Mouse (Mus musculus): ENCODE data around the gene Mink1. TPM values are rescaled to one million over a fixed set of nuclear protein-coding genes. Genes with fewer than 3 reads are reported as not detected.

Mink1 gene
- polyA plus RNA-seq, 1 experiment from 2014 or later = 51.1 TPM

- Histone ChIP-seq H3K79me2 (ENCODE audit: inconsistent target) (peaks cover 56% of the 10 kb centered on the region), H3K36me3 (ENCODE audit: inconsistent target) (peaks cover 24% of the 10 kb centered on the region; the same call in 1 of the 2 replicates), H3K4me3 (ENCODE audit: inconsistent target) (peak overlapping the region; percentile 79), H3K27ac (peak overlapping the region; percentile 96)
- under 1% methylated on average over 51 of the region's 63 CpGs for WGBS (ENCODE audit: missing documents)
These were observed 90.9 kb downstream of the Mink1 start for GRCm38 (mm10) chr11:70653345-70654197.

GRCm38 (mm10) chr11:70654198-70654922 lies 91.7 kb downstream of the Mink1 start, which contains the start of gene Pfn1:
TSS of gene Pfn1 (minus strand) at chr11:70654644.
- WGBS (ENCODE audit: missing documents) = under 1% methylated on average over 57 of the region's 61 CpGs
- Histone ChIP-seq H3K36me3 (ENCODE audit: inconsistent target) (peaks cover 19% of the 10 kb centered on the region; the same call in 1 of the 2 replicates), H3K27ac (peak within 1 kb of the TSS; percentile 96), H3K79me2 (ENCODE audit: inconsistent target) (peaks cover 48% of the 10 kb centered on the region), H3K4me3 (ENCODE audit: inconsistent target) (peak within 1 kb of the TSS; percentile 79)

GRCm38 (mm10) chr11:70654923-70655570 lies 92.4 kb downstream of the Mink1 start:
- peak overlapping the region; percentile 79 for H3K4me3 ChIP-seq (ENCODE audit: inconsistent target)
- under 1% methylated on average over 45 of the region's 48 CpGs for whole genome bisulfite sequencing (ENCODE audit: missing documents)
- H3K79me2 ChIP-seq (ENCODE audit: inconsistent target) = peaks cover 41% of the 10 kb centered on the region
- peak overlapping the region; percentile 96 for H3K27ac ChIP-seq
- peaks cover 12% of the 10 kb centered on the region; the same call in 1 of the 2 replicates for H3K36me3 ChIP-seq (ENCODE audit: inconsistent target)

- Histone ChIP-seq H3K27ac (peak overlapping the region; percentile 96), H3K79me2 (ENCODE audit: inconsistent target) (peaks cover 34% of the 10 kb centered on the region), H3K4me3 (ENCODE audit: inconsistent target) (peak overlapping the region; percentile 47), H3K36me3 (ENCODE audit: inconsistent target) (peaks cover 11% of the 10 kb centered on the region; the same call in 1 of the 2 replicates)
- 4% methylated on average over 61 of the region's 61 CpGs for WGBS (ENCODE audit: missing documents)
These were observed 93.1 kb downstream of the Mink1 start for GRCm38 (mm10) chr11:70655571-70656455.

- Histone ChIP-seq H3K79me2 (ENCODE audit: inconsistent target) (peaks cover 27% of the 10 kb centered on the region), H3K4me3 (ENCODE audit: inconsistent target) (peak overlapping the region; percentile 47), H3K27ac (peak overlapping the region; percentile 96), H3K36me3 (ENCODE audit: inconsistent target) (peaks cover 11% of the 10 kb centered on the region; the same call in 1 of the 2 replicates)
- 63% methylated on average over 16 of the region's 16 CpGs for WGBS (ENCODE audit: missing documents)
These were observed 93.8 kb downstream of the Mink1 start for GRCm38 (mm10) chr11:70656456-70656927.

GRCm38 (mm10) chr11:70656964-70657363 lies 94.3 kb downstream of the Mink1 start, which contains the start of gene Eno3:
TSS of gene Eno3 (plus strand) at chr11:70657202.
- peaks cover 22% of the 10 kb centered on the region for H3K79me2 ChIP-seq (ENCODE audit: inconsistent target)
- peak within 1 kb of the TSS; percentile 96 for H3K27ac ChIP-seq
- 75% methylated on average over 3 of the region's 3 CpGs for WGBS (ENCODE audit: missing documents)
- H3K4me3 ChIP-seq (ENCODE audit: inconsistent target) = peak within 1 kb of the TSS; percentile 47
- H3K36me3 ChIP-seq (ENCODE audit: inconsistent target) = peaks cover 9% of the 10 kb centered on the region; the same call in 1 of the 2 replicates

- Histone ChIP-seq H3K79me2 (ENCODE audit: inconsistent target) (peaks cover 16% of the 10 kb centered on the region), H3K36me3 (ENCODE audit: inconsistent target) (peaks cover 3% of the 10 kb centered on the region; the same call in 1 of the 2 replicates), H3K4me3 (ENCODE audit: inconsistent target) (no peak overlapping the region), H3K27ac (no peak overlapping the region)
- WGBS (ENCODE audit: missing documents) = 76% methylated on average over 6 of the region's 6 CpGs
These were observed 94.9 kb downstream of the Mink1 start for GRCm38 (mm10) chr11:70657573-70657972.

GRCm38 (mm10) chr11:70657991-70658390 lies 95.3 kb downstream of the Mink1 start:
- peaks cover 2% of the 10 kb centered on the region; the same call in 1 of the 2 replicates for H3K36me3 ChIP-seq (ENCODE audit: inconsistent target)
- 93% methylated on average over 9 of the region's 9 CpGs for WGBS (ENCODE audit: missing documents)
- H3K79me2 ChIP-seq (ENCODE audit: inconsistent target) = peaks cover 12% of the 10 kb centered on the region
- no peak overlapping the region for H3K27ac ChIP-seq
- no peak overlapping the region for H3K4me3 ChIP-seq (ENCODE audit: inconsistent target)

GRCm38 (mm10) chr11:70658521-70658920 lies 95.8 kb downstream of the Mink1 start:
- H3K4me3 ChIP-seq (ENCODE audit: inconsistent target) = no peak overlapping the region
- 86% methylated on average over 5 of the region's 5 CpGs for WGBS (ENCODE audit: missing documents)
- H3K36me3 ChIP-seq (ENCODE audit: inconsistent target) = peaks cover 6% of the 10 kb centered on the region; the same call in 1 of the 2 replicates
- no peak overlapping the region for H3K27ac ChIP-seq
- peaks cover 7% of the 10 kb centered on the region for H3K79me2 ChIP-seq (ENCODE audit: inconsistent target)

GRCm38 (mm10) chr11:70658942-70659341 lies 96.3 kb downstream of the Mink1 start:
- H3K27ac ChIP-seq = no peak overlapping the region
- no peak overlapping the region for H3K4me3 ChIP-seq (ENCODE audit: inconsistent target)
- H3K36me3 ChIP-seq (ENCODE audit: inconsistent target) = peaks cover 8% of the 10 kb centered on the region; the same call in 1 of the 2 replicates
- 96% methylated on average over 8 of the region's 8 CpGs for WGBS (ENCODE audit: missing documents)
- peaks cover 3% of the 10 kb centered on the region; the same call in 1 of the 2 replicates for H3K79me2 ChIP-seq (ENCODE audit: inconsistent target)

- peaks cover 9% of the 10 kb centered on the region; the same call in 1 of the 2 replicates for H3K79me2 ChIP-seq (ENCODE audit: inconsistent target)
- H3K36me3 ChIP-seq (ENCODE audit: inconsistent target) = peaks cover 23% of the 10 kb centered on the region; the same call in 1 of the 2 replicates
- 93% methylated on average over 8 of the region's 8 CpGs for WGBS (ENCODE audit: missing documents)
- H3K4me3 ChIP-seq (ENCODE audit: inconsistent target) = no peak overlapping the region
- no peak overlapping the region for H3K27ac ChIP-seq
These were observed 97.9 kb downstream of the Mink1 start for GRCm38 (mm10) chr11:70660571-70660970.

- 96% methylated on average over 4 of the region's 8 CpGs for WGBS (ENCODE audit: missing documents)
- Histone ChIP-seq H3K27ac (no peak overlapping the region), H3K79me2 (ENCODE audit: inconsistent target) (peaks cover 22% of the 10 kb centered on the region), H3K4me3 (ENCODE audit: inconsistent target) (no peak overlapping the region), H3K36me3 (ENCODE audit: inconsistent target) (peaks cover 23% of the 10 kb centered on the region; the same call in 1 of the 2 replicates)
These were observed 100.4 kb downstream of the Mink1 start for GRCm38 (mm10) chr11:70663101-70663500.

- WGBS (ENCODE audit: missing documents) = 98% methylated on average over 6 of the region's 6 CpGs
- H3K27ac ChIP-seq = no peak overlapping the region
- peaks cover 23% of the 10 kb centered on the region; the same call in 1 of the 2 replicates for H3K36me3 ChIP-seq (ENCODE audit: inconsistent target)
- H3K79me2 ChIP-seq (ENCODE audit: inconsistent target) = peaks cover 22% of the 10 kb centered on the region
- H3K4me3 ChIP-seq (ENCODE audit: inconsistent target) = no peak overlapping the region
These were observed 101.3 kb downstream of the Mink1 start for GRCm38 (mm10) chr11:70663957-70664356.

All from macrophage (primary cell).